8 mouse cellular contexts compared by ENCODE assay signal in genomic region chr5:144381782-144382181, GRCm38 (mm10). TPM values are rescaled to one million over a fixed set of nuclear protein-coding genes. Genes with fewer than 3 reads are reported as not detected.
DNase-seq lines count a peak whose midpoint lies in the region.

No protein-coding gene starts in this region.

- DNase-seq in adrenal gland, postnatal 25 days: peak; percentile 13
- DNase-seq in adrenal gland, adult 8-10 months: no peak
- peak; percentile 7 for DNase-seq in layer of hippocampus, adult 11-12 months (ENCODE audit: low spot score)
- no peak for DNase-seq in layer of hippocampus, postnatal 14 days (ENCODE audit: low spot score in 2 of 2)
- DNase-seq in B cell, adult 2 months: peak; percentile 49 to 60
- DNase-seq in kidney, postnatal 14 days: peak; percentile 28
- DNase-seq in cerebellum, adult 9-10 months: no peak
- no peak for DNase-seq in yolk sac, embryonic 10.5 days (ENCODE audit: low spot score)

RNA-seq across cellular contexts. Expression of gene Baiap2l1, which starts 23.9 kb away (rescaled TPM):
- 8.0 and 9.6 TPM in 2 replicates for total RNA-seq in adrenal gland, postnatal 25 days (2021)
- total RNA-seq in adrenal gland, adult 8-10 months (2022): 10 to 100 TPM in 2 of 4 experiments, 1 to 10 TPM in 2; 6.2 to 21.3 (median 11.1) TPM
- total RNA-seq in layer of hippocampus, postnatal 14 days (2021): 1 to 10 TPM in 1 of 2 experiments, under 1 TPM in 1; 0.57 to 1.4 TPM

Comparison
In these comparisons a context has a peak if more than half of its experiments do, and no peak if none do; other contexts are left out.
1. DNase-seq: peak in adrenal gland, postnatal 25 days (single experiment), layer of hippocampus, adult 11-12 months (single experiment), B cell, adult 2 months (2 of 2) and kidney, postnatal 14 days (single experiment); none in adrenal gland, adult 8-10 months (single experiment), layer of hippocampus, postnatal 14 days (0 of 2), cerebellum, adult 9-10 months (single experiment) and yolk sac, embryonic 10.5 days (single experiment).